Mouse (Mus musculus) gastrocnemius, adult 2 months (tissue): ENCODE measurements at regions not wholly inside any gene's neighbourhood (a gene's known extent, or its start where the extent isn't known, plus 50 kb on each side); places are given as distances from the start of the nearest gene placed in this dataset.

Source experiments
- DNase-seq: peaks from one replicate; pipeline ENCODE4 v3.0.0; 2022
- H3K27ac ChIP-seq: fragments of 200-600 bp; 2 replicates; pipeline ENCODE4 v1.8.1; 2022; ENCODE audit warnings: mild to moderate bottlenecking
- H3K4me3 ChIP-seq: fragments of 200-600 bp; 2 replicates; pipeline ENCODE4 v1.8.1; 2022; ENCODE audit warnings: mild to moderate bottlenecking, moderate library complexity
- CTCF ChIP-seq: fragments of 200-600 bp; IDR thresholded peaks from 2 replicates; pipeline ENCODE4 v1.8.1; 2022; ENCODE audit warnings: antibody characterized with exemption, mild to moderate bottlenecking, moderate library complexity
- intact Hi-C: fragments of 180-260 bp; cut with DNase I; formaldehyde crosslinking; loops from one replicate; pipeline ENCODE4 v1.15.1; 2025

- intact Hi-C loops, result no loop called here
- H3K27ac ChIP-seq, result no peak overlapping the region
- no peak for TF ChIP-seq CTCF
- no peak overlapping the region for H3K4me3 ChIP-seq
- no peak for DNase-seq
Measured at GRCm38 (mm10) chr10:21446641-21447040, 69.5 kb downstream of the Aldh8a1 start.

GRCm38 (mm10) chr10:21448132-21448531, 71.0 kb downstream of the Aldh8a1 start:
- H3K27ac ChIP-seq, result no peak overlapping the region
- DNase-seq, result no peak
- TF ChIP-seq CTCF, result no peak
- intact Hi-C loops, result no loop called here
- H3K4me3 ChIP-seq, result no peak overlapping the region

- no peak overlapping the region for H3K27ac ChIP-seq
- no peak for TF ChIP-seq CTCF
- DNase-seq, result no peak
- no peak overlapping the region for H3K4me3 ChIP-seq
- intact Hi-C loops, result no loop called here
Measured at GRCm38 (mm10) chr10:21448942-21449341, 71.9 kb downstream of the Aldh8a1 start.

GRCm38 (mm10) chr10:21452611-21453010, 75.5 kb downstream of the Aldh8a1 start:
- no peak for DNase-seq
- Histone ChIP-seq H3K27ac (no peak overlapping the region), H3K4me3 (no peak overlapping the region)
- no peak for TF ChIP-seq CTCF
- intact Hi-C loops, result no loop called here

- intact Hi-C loops, result no loop called here
- no peak for TF ChIP-seq CTCF
- H3K4me3 ChIP-seq, result no peak overlapping the region
- no peak for DNase-seq
- H3K27ac ChIP-seq, result no peak overlapping the region
Measured at GRCm38 (mm10) chr10:21453527-21453926, 76.4 kb downstream of the Aldh8a1 start.

GRCm38 (mm10) chr10:21454153-21454552, 77.1 kb downstream of the Aldh8a1 start:
- Histone ChIP-seq H3K27ac (no peak overlapping the region), H3K4me3 (no peak overlapping the region)
- no peak for DNase-seq
- intact Hi-C loops, result no loop called here
- no peak for TF ChIP-seq CTCF

GRCm38 (mm10) chr10:21454757-21455156, 77.7 kb downstream of the Aldh8a1 start:
- DNase-seq, result no peak
- TF ChIP-seq CTCF, result no peak
- H3K4me3 ChIP-seq, result no peak overlapping the region
- H3K27ac ChIP-seq, result no peak overlapping the region
- intact Hi-C loops, result no loop called here

GRCm38 (mm10) chr10:21455863-21456262, 78.8 kb downstream of the Aldh8a1 start:
- intact Hi-C loops, result no loop called here
- H3K27ac ChIP-seq, result no peak overlapping the region
- no peak overlapping the region for H3K4me3 ChIP-seq
- TF ChIP-seq CTCF, result no peak
- DNase-seq, result no peak

- no peak overlapping the region for H3K4me3 ChIP-seq
- TF ChIP-seq CTCF, result no peak
- DNase-seq, result no peak
- intact Hi-C loops, result no loop called here
- no peak overlapping the region for H3K27ac ChIP-seq
Measured at GRCm38 (mm10) chr10:21456359-21456758, 79.3 kb downstream of the Aldh8a1 start.

- intact Hi-C loops, result no loop called here
- Histone ChIP-seq H3K27ac (no peak overlapping the region), H3K4me3 (no peak overlapping the region)
- DNase-seq, result no peak
- no peak for TF ChIP-seq CTCF
Measured at GRCm38 (mm10) chr10:21456991-21457390, 79.9 kb downstream of the Aldh8a1 start.

- H3K27ac ChIP-seq, result no peak overlapping the region
- H3K4me3 ChIP-seq, result no peak overlapping the region
- intact Hi-C loops, result no loop called here
- no peak for DNase-seq
- peak; percentile 27; the same call in 1 of the 2 replicates for TF ChIP-seq CTCF
Measured at GRCm38 (mm10) chr10:21458608-21459007, 81.5 kb downstream of the Aldh8a1 start.

GRCm38 (mm10) chr10:21460062-21460461, 83.0 kb downstream of the Aldh8a1 start:
- Histone ChIP-seq H3K4me3 (no peak overlapping the region), H3K27ac (no peak overlapping the region)
- intact Hi-C loops, result loop anchor here (5.0 to 10.0 kb wide), 3 partner anchors 38 to 285 kb away; no protein-coding TSS in a partner anchor
- TF ChIP-seq CTCF, result no peak
- DNase-seq, result no peak

GRCm38 (mm10) chr10:21462915-21463314, 85.8 kb downstream of the Aldh8a1 start:
- DNase-seq, result no peak
- Histone ChIP-seq H3K4me3 (no peak overlapping the region), H3K27ac (no peak overlapping the region)
- intact Hi-C loops, result loop anchor here (5.0 to 10.0 kb wide), 3 partner anchors 41 to 282 kb away; no protein-coding TSS in a partner anchor
- no peak for TF ChIP-seq CTCF

GRCm38 (mm10) chr10:21465362-21465761, 88.3 kb downstream of the Aldh8a1 start:
- peak overlapping the region; percentile 38 for H3K4me3 ChIP-seq
- DNase-seq, result peak; percentile 84
- peak; percentile 98 for TF ChIP-seq CTCF
- intact Hi-C loops, result loop anchor here (1.0 to 10.0 kb wide), 4 partner anchors 83 to 543 kb away; no protein-coding TSS in a partner anchor
- no peak overlapping the region for H3K27ac ChIP-seq
